Mouse (Mus musculus) kidney, postnatal 14 days (tissue): Measurements from ENCODE around the gene Rad51.

ENCODE experiments used
- DNase-seq: peaks from one replicate; pipeline ENCODE4 v3.0.0; 2022; ENCODE audit warnings: mixed read lengths

The Rad51 gene

DNA sequence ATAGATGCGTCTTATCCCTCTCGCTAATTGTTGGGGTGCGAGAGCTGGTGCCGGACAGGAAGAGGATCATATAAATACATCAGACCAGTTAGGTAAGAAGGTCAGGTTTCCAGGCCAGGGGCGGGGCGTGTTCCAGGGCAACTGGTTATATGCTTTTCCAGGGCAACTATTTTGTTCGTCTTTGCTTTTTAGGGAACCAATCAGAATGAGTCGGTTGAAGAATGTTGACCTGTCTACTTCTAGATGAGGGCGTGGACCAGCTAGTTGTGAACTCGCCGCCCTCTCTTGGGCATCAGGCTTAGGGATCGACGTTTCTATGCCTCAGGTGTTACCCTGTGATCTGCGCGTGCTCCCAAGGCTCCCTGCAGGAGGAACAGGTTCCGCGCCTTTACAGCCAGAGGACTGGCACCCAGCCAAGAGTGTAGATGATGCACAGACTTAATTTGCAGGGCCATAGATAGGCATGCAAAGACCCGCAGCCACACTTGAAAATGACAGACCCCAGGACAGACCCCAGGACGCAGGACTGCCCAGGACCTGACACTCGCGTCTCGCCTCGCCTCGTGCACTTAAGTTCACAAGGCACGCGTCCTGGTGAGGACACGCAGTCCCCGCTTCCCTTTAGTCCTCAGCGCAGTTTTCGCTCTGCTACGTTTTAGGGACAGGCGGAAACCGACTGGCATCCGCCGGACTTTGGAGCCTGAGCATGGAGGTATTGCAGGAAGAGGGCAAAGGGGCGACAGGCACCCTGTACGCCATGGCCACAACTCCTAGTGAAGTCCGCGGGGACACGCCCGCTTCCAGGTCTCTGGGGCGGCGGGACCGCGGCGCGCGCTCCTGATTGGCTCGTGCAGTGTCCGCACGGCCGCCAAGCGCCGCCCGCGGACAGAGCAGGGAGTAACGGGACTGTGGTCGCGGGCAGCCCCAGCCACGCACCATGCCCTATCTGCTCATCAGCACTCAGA, 54.6 kb downstream of the Rad51 start, which contains the start of gene Gchfr:
Gchfr (plus strand) TSS at position 873 of the 965 bp plus-strand sequence.
- DNase-seq: peak; percentile 88

DNA sequence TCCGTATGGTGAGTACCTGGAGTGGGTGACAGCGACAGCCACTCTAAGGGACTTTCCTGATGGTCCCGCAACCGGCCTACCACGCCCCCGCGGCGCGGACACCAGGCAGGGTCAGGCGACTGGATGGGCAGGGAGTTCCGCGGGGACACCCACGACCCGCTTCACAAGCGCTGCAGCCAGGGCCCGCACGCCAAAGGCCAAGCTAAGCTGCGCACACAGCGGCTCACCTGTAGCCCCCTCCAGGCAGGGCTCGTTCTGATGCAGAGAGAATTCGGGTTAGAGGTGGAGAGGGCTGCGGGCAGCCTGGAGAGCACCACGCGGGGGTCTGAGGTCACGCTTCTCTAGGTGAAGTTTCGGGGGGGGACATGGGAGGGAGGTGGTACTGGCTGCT, 55.3 kb downstream of the Rad51 start:
- DNase-seq: no peak

DNA sequence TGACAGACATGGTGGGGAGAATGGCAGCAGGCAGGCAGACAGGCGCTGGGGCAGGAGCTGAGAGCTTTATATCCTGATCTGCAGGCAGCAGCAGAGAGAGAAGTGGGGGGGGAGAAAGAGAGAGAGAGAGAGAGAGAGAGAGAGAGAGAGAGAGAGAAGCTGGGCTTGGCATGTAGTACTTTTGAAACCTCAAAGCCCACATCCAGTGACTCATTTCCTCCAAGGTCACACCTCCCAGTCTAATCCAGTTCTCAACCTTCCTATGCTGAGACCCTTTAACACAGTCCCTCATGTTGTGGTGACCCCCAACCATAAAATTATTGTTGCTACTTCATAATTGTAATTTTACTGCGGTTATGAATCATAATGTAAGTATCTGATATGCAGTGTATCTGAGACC, 57.7 kb downstream of the Rad51 start:
- no peak for DNase-seq

DNA sequence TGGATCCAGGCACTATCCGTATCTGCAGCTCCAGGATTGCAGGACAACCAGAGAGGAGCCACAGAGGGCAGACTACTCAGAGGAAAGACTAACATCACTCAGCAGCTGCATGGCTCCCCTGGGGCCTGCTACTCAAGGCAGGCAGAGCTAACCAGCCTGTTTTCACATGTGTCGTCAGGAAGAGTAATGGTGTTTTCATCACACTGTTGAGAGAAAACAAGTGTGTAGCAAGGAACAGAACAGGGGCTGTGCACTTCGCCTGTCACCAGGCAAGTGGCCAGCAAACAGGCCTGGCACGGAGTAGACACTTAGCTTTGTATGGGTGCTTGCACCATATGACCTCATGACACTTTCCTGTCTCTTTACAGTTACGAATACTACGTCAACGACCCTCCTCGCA, 59.0 kb downstream of the Rad51 start:
- peak; percentile 34 for DNase-seq

DNA sequence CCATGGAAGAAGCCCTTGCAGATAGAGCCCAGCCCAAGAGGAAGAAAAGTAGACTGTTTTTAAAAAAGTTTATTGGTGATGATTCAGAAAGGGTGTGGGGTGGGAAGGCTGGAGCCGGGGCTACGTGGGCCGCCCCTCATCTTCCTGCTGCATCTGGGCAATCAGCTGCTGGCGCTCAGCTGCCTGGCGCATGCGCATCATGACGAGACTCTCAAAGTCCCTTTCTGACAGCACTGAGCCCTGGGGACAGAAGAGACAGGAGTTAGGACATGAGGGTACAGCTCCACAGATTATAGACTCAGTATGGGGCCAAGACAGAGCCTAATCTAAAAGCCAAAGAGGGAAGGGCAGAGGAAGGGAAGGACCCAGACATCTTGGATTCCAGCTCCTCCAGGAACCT, 59.9 kb downstream of the Rad51 start:
- no peak for DNase-seq

DNA sequence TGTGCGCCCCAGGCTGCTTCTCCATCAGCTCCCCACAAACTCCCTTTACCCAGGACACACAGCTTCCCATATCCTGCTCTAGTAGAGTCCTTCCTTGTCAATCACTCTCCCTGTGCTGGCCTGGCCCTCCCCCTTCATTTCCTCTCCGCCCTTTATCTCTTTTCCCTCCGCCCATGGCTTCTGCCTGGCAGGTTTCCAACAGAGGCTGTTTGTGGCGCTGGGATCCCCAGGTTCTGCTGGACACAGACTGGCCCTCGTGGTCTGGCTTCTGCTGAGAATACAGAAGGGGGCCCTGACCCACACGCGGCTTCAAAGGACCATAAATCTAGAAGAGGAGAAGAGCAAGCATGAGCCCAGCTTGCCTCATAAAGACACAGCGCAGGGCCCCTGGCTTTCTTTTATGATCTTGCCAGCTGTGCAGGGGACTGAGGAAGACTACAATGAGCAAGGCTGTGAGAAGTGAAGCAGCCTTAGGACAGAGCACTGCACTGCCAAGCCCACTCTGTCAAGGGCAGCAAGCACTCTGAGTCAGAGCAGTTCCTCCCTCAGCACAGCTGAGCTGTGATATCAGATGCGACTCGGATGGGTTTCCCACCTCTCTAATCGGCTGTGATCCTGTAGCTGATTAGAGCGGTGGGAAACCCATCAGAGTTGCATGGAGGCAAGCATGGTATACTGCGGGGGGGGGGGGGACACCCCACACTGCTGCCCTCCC, 60.4 kb downstream of the Rad51 start:
- peak; percentile 88 for DNase-seq

DNA sequence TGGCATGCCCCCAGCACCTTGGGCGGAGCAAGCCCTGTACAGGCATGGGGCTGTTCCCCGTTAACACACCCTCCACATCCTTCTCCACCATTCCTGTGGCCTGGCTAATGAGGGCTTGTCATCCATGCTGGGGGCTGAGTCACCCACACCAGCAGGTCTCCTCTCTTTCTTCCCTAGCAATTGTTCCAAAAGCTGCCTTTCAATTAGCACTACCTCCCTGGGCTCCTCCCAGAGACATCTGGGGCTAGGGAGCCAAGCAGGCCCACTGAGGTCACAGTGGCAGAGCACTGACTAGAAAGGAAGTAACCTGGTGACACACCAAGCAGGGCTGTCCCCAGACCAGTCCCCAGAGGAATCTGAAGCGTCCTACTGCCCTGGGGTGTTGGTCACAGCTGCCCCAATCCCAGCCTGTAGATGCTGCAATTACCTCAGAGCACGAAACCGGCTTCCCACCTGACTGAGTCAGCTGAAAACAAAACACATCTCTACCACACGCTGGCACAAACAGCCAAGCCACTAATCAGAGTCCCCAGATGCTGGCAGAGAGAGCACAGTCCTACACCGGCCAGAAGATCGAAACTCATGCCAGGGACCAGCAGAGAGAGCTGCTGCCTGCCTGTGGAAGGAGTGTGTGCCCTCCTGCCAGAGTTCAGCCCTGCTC, 61.5 kb downstream of the Rad51 start, which contains the start of gene Gm14137:
Gm14137 (plus strand) TSS at position 519 of the 661 bp plus-strand sequence.
- no peak for DNase-seq

DNA sequence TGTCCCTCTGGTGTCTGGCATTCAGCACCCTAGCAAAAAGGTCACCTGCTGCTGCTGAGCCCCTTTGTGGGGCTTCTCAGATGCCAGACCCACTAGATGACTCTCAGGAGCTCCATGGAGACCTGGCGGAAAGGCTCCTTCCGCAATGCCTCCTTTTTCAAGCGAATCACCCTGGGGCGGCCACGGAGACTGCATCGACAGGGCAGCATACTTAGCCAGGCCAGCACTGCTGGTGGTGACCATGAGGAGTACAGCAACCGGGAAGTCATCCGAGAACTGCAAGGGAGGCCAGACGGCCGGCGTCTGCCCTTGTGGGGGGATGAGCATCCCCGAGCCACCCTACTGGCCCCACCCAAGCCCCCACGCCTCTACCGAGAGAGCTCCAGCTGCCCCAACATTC, 62.3 kb downstream of the Rad51 start:
- DNase-seq: no peak

DNA sequence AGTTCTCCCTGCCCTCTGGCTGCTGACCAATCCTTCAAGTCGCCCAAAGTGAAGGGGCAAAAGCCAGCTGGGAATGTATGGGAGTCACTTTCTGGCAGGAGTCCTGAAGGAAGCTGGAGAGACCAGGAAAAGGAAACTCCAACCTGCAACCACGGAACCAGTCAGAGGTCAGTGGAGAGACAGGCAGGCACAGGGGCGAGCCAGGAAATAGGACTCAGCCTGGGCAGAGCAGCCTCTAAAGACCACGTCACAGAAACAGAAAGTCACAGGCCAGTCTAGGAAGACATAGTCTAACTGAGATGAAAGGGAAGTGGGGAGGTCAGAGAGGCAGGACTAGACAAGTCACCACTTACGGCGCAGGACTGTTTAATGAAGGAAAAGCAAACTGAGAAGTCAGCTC, 63.0 kb downstream of the Rad51 start:
- peak; percentile 47 for DNase-seq

DNA sequence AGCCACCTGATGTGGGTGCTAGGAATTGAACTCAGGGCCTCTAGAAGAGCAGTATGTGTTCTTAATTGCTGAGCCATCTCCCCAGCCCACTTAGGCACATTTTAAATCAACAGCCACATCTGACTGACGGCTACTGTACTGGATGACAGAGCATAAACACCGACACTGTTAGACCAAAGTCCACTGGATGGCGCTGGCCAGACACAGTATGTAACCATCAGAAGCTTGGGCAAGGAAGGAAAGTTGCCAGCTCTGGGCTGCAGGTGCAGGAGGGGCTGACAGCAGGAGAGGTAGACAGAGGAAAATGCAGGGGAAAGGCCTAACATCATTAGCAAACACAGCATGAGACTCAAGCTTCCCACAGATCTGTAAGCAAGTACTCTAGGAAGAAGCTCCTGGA, 64.2 kb downstream of the Rad51 start:
- DNase-seq: peak; percentile 32

DNA sequence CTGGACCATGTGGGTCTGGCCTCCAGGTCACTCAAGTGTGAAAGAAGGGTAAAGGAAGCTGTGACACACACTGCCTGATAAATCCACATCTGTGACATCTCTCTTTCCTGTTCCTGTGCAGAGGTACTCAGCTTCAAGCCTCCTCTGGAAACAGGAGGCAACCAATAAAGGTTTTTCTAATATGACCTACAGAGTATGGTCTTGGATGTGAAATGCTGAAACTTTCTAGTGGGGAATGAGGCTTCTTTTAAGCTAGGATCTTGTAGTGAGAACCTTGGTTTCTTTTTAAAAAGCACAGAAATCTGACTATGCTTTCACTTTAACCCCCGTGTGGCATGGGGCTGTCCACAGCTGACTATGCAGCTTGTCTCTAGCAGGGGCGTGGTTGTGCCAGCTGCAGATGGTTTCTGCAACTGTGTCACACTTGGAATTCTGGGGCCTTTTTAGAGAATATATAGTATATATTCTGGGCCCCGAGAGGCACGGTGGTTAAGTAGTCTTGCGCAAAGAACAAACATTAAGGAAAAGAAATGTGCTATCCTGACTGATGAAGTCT, 64.9 kb downstream of the Rad51 start:
- no peak for DNase-seq

DNA sequence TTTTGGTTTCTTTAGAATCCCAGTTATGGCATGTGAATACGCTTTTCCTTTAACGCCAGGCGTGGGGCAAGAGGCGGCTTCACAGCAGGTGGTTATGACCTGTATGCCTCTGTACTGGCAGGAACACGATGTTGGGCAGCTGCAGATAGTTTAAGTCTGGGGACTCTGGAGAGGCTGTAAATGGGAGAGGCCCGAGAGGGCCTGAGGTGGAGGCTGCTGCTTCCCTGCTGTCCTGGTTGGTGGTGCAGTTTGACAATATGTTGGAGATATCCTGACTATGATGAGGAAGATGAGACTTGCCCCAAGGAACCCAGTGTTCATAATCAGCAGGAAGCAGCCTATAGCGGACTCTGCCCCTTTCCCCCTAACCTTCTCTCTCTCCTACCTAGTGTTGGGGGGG, 70.3 kb downstream of the Rad51 start:
- DNase-seq: no peak

DNA sequence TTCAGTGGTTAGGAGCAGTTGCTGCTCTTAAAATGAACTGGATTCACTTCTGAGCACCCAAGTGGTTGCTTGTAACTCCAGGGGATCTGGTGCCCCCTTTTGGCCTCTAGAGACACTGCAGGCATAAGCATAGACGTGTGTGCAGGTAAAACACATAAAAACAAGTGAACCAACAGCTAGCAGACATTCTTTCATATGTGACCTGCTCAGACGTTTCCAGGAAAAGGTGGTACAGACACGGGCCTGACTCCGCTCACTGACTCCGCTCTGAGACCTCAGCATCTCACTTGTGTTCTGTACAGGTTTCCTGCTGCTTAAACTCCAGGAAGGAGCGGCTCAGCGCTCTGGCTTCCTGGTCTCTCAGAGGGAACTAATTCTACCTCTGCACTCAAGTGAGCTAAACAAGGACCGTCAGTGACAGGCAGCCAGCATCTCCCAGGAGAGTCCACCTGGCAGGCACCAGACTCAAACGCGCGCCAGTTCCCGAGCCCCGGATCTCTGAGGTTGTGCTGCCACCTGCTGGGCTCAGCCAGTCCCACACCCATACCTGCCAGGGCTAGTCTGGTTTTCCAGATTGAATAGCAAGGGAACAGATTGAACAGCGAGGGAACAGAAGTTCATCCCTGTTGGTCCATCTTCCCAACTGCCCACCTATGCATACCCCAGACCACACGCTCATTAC, 76.6 kb downstream of the Rad51 start:
- DNase-seq: peak; percentile 86

DNA sequence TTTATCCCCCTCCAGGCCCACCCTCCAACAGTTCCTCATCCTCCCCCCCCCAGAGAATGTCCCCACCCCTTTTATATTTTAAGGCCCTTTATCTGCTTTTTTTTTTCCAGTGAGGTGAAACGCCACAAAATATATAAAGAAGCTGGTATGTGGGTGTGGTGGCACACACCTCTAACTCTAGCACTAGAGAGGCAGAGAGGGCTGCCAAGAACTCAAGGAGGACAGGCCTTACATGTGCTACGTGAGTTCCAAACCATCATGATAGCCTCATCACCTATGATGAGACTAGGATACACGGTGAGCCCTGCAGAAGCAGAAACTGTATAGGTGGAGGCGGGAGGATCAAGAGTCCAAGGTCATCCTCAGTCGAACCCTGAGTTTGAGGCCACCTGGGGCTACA, 78.4 kb downstream of the Rad51 start:
- DNase-seq: no peak

DNA sequence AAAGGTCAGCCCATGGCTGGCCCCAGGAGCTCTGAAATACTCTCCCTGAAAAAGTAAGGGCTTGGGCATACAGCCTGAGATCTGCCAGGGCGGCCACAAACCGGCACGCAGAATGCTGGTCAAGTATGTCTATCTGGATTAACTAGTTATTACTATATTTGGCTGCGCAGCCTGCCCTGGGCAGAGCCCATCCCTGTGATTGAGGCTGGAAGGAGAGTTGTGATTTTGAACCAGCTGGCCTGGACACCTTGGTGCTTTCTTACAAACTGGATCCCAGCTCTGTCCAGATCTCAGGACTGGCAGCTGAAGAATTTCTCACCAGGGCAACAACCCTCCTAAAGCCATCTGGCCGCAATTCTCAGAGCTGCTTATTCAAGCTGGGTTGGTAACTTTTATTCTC, 81.5 kb downstream of the Rad51 start:
- no peak for DNase-seq

DNA sequence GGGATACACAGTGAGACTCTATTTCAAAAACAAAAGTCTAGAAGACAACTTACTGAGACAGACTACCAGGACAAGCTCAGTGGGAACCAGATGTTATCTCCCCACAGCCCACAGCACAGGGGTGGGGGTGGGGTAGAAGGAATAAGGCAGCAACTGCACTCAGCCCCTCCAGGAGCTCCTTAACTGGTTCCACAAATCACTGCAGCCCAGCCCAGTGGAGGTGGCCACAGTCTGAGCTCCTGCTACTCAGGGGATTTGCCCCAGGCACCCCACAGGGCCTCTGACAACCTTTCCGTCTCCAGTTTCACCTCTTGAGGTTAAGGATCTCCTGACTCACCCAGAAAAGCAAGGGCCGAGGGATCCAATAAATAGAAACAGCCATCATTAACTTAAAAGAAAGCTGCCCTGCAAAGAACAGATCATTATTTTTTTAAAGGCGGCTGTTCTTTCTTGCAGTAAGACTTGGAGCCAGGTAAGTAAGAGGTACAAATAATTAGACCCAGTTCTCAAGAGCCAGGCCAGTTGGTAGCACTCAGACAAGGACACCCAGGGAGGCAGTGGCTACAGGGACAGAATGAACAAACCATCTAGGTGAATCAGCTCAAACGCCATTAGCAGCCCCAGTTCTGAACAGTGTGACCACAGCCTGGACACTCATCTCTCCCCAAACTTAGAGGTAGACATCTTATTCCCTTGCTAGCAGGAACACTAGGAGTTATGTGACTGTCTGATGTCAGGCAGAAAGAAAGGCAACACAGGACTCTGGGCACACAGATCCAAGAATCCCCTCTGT, 83.9 kb downstream of the Rad51 start:
- DNase-seq: no peak
